Mouse (Mus musculus): ENCODE data around the gene Asic2.

The Asic2 gene

GRCm38 (mm10) chr11:81205471-81205870 lies 762.8 kb downstream of the Asic2 start:
- no peak for TF ChIP-seq GATA4 (IDR thresholded peaks at IDR 0.05; ENCODE audit: insufficient replicate concordance, low read length)

- no peak for TF ChIP-seq GATA4 (IDR thresholded peaks at IDR 0.05; ENCODE audit: insufficient replicate concordance, low read length)
Measured at GRCm38 (mm10) chr11:81202578-81202977, 765.7 kb downstream of the Asic2 start.

GRCm38 (mm10) chr11:81193856-81194255 lies 774.4 kb downstream of the Asic2 start:
- TF ChIP-seq GATA4 (IDR thresholded peaks at IDR 0.05; ENCODE audit: insufficient replicate concordance, low read length): no peak

- TF ChIP-seq GATA4 (IDR thresholded peaks at IDR 0.05; ENCODE audit: insufficient replicate concordance, low read length): no peak
Measured at GRCm38 (mm10) chr11:81192155-81192554, 776.1 kb downstream of the Asic2 start.

- no peak for TF ChIP-seq GATA4 (IDR thresholded peaks at IDR 0.05; ENCODE audit: insufficient replicate concordance, low read length)
Measured at GRCm38 (mm10) chr11:81189103-81189502, 779.2 kb downstream of the Asic2 start.

- TF ChIP-seq GATA4 (IDR thresholded peaks at IDR 0.05; ENCODE audit: insufficient replicate concordance, low read length): no peak
Measured at GRCm38 (mm10) chr11:81187851-81188250, 780.4 kb downstream of the Asic2 start.

- no peak for TF ChIP-seq GATA4 (IDR thresholded peaks at IDR 0.05; ENCODE audit: insufficient replicate concordance, low read length)
Measured at GRCm38 (mm10) chr11:81184721-81185120, 783.5 kb downstream of the Asic2 start.

- no peak for TF ChIP-seq GATA4 (IDR thresholded peaks at IDR 0.05; ENCODE audit: insufficient replicate concordance, low read length)
Measured at GRCm38 (mm10) chr11:81164890-81165289, 803.4 kb downstream of the Asic2 start.

GRCm38 (mm10) chr11:81163056-81163455 lies 805.2 kb downstream of the Asic2 start:
- no peak for TF ChIP-seq GATA4 (IDR thresholded peaks at IDR 0.05; ENCODE audit: insufficient replicate concordance, low read length)

GRCm38 (mm10) chr11:81153841-81154240 lies 814.4 kb downstream of the Asic2 start:
- TF ChIP-seq GATA4 (IDR thresholded peaks at IDR 0.05; ENCODE audit: insufficient replicate concordance, low read length): no peak

- no peak for TF ChIP-seq GATA4 (IDR thresholded peaks at IDR 0.05; ENCODE audit: insufficient replicate concordance, low read length)
Measured at GRCm38 (mm10) chr11:81153161-81153840, 815.0 kb downstream of the Asic2 start.

GRCm38 (mm10) chr11:81152460-81153160 lies 815.6 kb downstream of the Asic2 start:
- TF ChIP-seq GATA4 (IDR thresholded peaks at IDR 0.05; ENCODE audit: insufficient replicate concordance, low read length): no peak

- no peak for TF ChIP-seq GATA4 (IDR thresholded peaks at IDR 0.05; ENCODE audit: insufficient replicate concordance, low read length)
Measured at GRCm38 (mm10) chr11:81152021-81152385, 816.3 kb downstream of the Asic2 start.

- no peak for TF ChIP-seq GATA4 (IDR thresholded peaks at IDR 0.05; ENCODE audit: insufficient replicate concordance, low read length)
Measured at GRCm38 (mm10) chr11:81151286-81152020, 816.8 kb downstream of the Asic2 start.

- no peak for TF ChIP-seq GATA4 (IDR thresholded peaks at IDR 0.05; ENCODE audit: insufficient replicate concordance, low read length)
Measured at GRCm38 (mm10) chr11:81150621-81151020, 817.6 kb downstream of the Asic2 start.

- no peak for TF ChIP-seq GATA4 (IDR thresholded peaks at IDR 0.05; ENCODE audit: insufficient replicate concordance, low read length)
Measured at GRCm38 (mm10) chr11:81148423-81148822, 819.8 kb downstream of the Asic2 start.
